Mouse (Mus musculus) layer of hippocampus, adult 6 months (tissue): Measurements from ENCODE around the gene Fam222b. TPM values are rescaled to one million over a fixed set of nuclear protein-coding genes. Genes with fewer than 3 reads are reported as not detected.

ENCODE experiments used
- long read RNA-seq, 2 experiments: library from polyadenylated mRNA; unstranded; transcript quantifications; one replicate each; pipeline ENCODE4 v2.0.0; 2019 to 2020
- microRNA-seq: library from miRNA; unstranded; fragments of <30 nt; microRNA quantifications from one replicate; pipeline ENCODE4 v1.2.0, GENCODE M21; 2020
- polyA plus RNA-seq: library from polyadenylated mRNA; unstranded; fragments of <200 nt; fragmentation: Nextera tagmentation; gene quantifications from 2 replicates; pipeline ENCODE4 v1.2.3, GENCODE M21; 2021

Gene Fam222b
- 11.3 and 12.7 TPM in 2 replicates for polyA plus RNA-seq
- long read RNA-seq, experiment 1, transcript Fam222b-201 (3 exons, 3,258 nt), result major isoform, 6 of 18 reads
- long read RNA-seq, experiment 1, partial matches to known transcripts, result 9 of 18 reads
- long read RNA-seq, experiment 1, other reads (novel, unspliced or antisense), result 2 of 18 reads
- long read RNA-seq, experiment 2, transcript Fam222b-202 (3 exons, 2,473 nt), result minor isoform, 13 of 107 reads
- long read RNA-seq, experiment 2, transcript Fam222b-201 (3 exons, 3,258 nt), result major isoform, 69 of 107 reads
- long read RNA-seq, experiment 2, transcript Fam222b-203 (3 exons, 3,358 nt), result minor isoform, 5 of 107 reads
- long read RNA-seq, experiment 2, partial matches to known transcripts, result 15 of 107 reads
- long read RNA-seq, experiment 2, other reads (novel, unspliced or antisense), result 5 of 107 reads

GRCm38 (mm10) chr11:78094504-78095143 is at the start of gene Fam222b:
TSS of gene Fam222b (plus strand) at chr11:78094660.

GRCm38 (mm10) chr11:78079961-78080921 is 14.2 kb upstream of the Fam222b start, which contains the start of gene Eral1:
TSS of gene Eral1 (minus strand) at chr11:78080383.

GRCm38 (mm10) chr11:78164924-78165760 is 70.7 kb downstream of the Fam222b start, which contains the start of gene Traf4:
TSS of gene Traf4 (minus strand) at chr11:78165589.

GRCm38 (mm10) chr11:78176402-78176862 is 82.0 kb downstream of the Fam222b start, which contains the start of the genes Nek8 and Tlcd1:
TSS of gene Nek8 (minus strand) at chr11:78176675.
TSS of gene Tlcd1 (plus strand) at chr11:78176711.

GRCm38 (mm10) chr11:78182961-78183844 is 88.7 kb downstream of the Fam222b start, which contains the start of gene Rpl23a:
TSS of gene Rpl23a (minus strand) at chr11:78183584.

GRCm38 (mm10) chr11:78188331-78189233 is 94.1 kb downstream of the Fam222b start, which contains the start of gene Rab34:
TSS of gene Rab34 (plus strand) at chr11:78188430.

GRCm38 (mm10) chr11:78193113-78193512 is 98.7 kb downstream of the Fam222b start, which contains the start of gene Proca1:
TSS of gene Proca1 (plus strand) at chr11:78193392.

Small RNAs within 50 kb of the gene (microRNA-seq; reads per million reads assigned to microRNA genes)
- 1.7 reads per million for gene Mir144
- gene Mir451a, result not detected
- not detected for gene Mir451b
- gene Mir7653, result 1.5 reads per million

Other genes starting within 250 kb of the Fam222b start
- 0.74 and 1.2 TPM in 2 replicates for gene Pipox, start 200.6 kb upstream of the Fam222b start, polyA plus RNA-seq
- 56.3 and 84.5 TPM in 2 replicates for gene Sez6, start 163.9 kb upstream of the Fam222b start, polyA plus RNA-seq
- 5.8 and 6.5 TPM in 2 replicates for gene Phf12, start 111.9 kb upstream of the Fam222b start, polyA plus RNA-seq
- gene Dhrs13, start 62.4 kb upstream of the Fam222b start, polyA plus RNA-seq, result 7.9 and 8.6 TPM in 2 replicates
- 79.1 and 79.3 TPM in 2 replicates for gene Flot2, start 56.7 kb upstream of the Fam222b start, polyA plus RNA-seq
- 10.9 and 11.1 TPM in 2 replicates for gene Eral1, start 14.3 kb upstream of the Fam222b start, polyA plus RNA-seq
- gene Traf4, start 70.9 kb downstream of the Fam222b start, polyA plus RNA-seq, result 7.1 and 10.1 TPM in 2 replicates
- gene Nek8, start 82.0 kb downstream of the Fam222b start, polyA plus RNA-seq, result 1.4 and 2.0 TPM in 2 replicates
- gene Tlcd1, start 82.1 kb downstream of the Fam222b start, polyA plus RNA-seq, result 31.4 and 34.6 TPM in 2 replicates
- 1,474 and 1,588 TPM in 2 replicates for gene Rpl23a, start 88.9 kb downstream of the Fam222b start, polyA plus RNA-seq
- gene Rab34, start 93.8 kb downstream of the Fam222b start, polyA plus RNA-seq, result 18.8 and 20.1 TPM in 2 replicates
- gene Proca1, start 98.7 kb downstream of the Fam222b start, polyA plus RNA-seq, result 4.6 and 5.2 TPM in 2 replicates
- 144 and 168 TPM in 2 replicates for gene Sdf2, start 151.1 kb downstream of the Fam222b start, polyA plus RNA-seq
- gene Supt6, start 151.3 kb downstream of the Fam222b start, polyA plus RNA-seq, result 16.4 and 17.8 TPM in 2 replicates
- gene 2610507B11Rik, start 167.1 kb downstream of the Fam222b start, polyA plus RNA-seq, result 52.0 and 58.5 TPM in 2 replicates
- gene BC030499, start 196.2 kb downstream of the Fam222b start, polyA plus RNA-seq, result 0.56 and 0.58 TPM in 2 replicates
- gene Spag5, start 206.9 kb downstream of the Fam222b start, polyA plus RNA-seq, result 1.7 and 3.1 TPM in 2 replicates
- gene Aldoc, start 228.3 kb downstream of the Fam222b start, polyA plus RNA-seq, result 1,621 and 1,706 TPM in 2 replicates
- gene Pigs, start 233.8 kb downstream of the Fam222b start, polyA plus RNA-seq, result 81.1 and 86.7 TPM in 2 replicates
- 7.4 and 9.1 TPM in 2 replicates for gene Unc119, start 248.8 kb downstream of the Fam222b start, polyA plus RNA-seq